Mouse (Mus musculus): ENCODE results near the gene Emilin2. TPM values are rescaled to one million over a fixed set of nuclear protein-coding genes. Genes with fewer than 3 reads are reported as not detected.
"Not testable (repeated sequence)": the region's sequence is repeated elsewhere in the genome, so short reads cannot be mapped to it uniquely, and the experiment has no call there.

Gene Emilin2
- total RNA-seq (2017), result 184 to 329 TPM (median 319 TPM) in 3 replicates

- 0 out of 2 replicates have a peak, but pooled peaks have one; percentile 2 for ATAC-seq (replicated peaks; ENCODE audit: insufficient number of reproducible peaks, low FRiP score, low TSS enrichment, poor library complexity, severe bottlenecking)
These were observed at the start of gene Emilin2 for GRCm38 (mm10) chr17:71311340-71312171. TSS of gene Emilin2 (minus strand) at chr17:71311978.

DNA sequence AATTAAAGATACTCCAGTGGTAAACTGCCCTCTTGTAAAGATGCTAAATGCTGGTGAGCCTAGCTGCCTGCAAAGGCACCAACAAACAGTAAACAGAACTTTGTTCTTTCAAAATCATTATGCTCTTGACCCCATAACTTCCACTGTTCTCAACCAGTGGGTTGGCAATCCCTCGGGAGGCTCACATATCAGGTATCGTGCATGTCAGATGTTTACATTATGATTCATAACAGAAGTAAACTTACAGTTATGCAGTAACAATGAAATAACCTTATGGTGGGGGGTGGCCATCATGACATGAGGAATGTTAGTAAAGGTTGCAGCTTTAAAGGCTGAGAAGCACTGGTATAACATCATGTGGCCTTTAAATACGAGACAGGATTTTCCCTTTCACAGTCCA, 43.7 kb upstream of the Emilin2 start:
- ATAC-seq (replicated peaks; ENCODE audit: insufficient number of reproducible peaks, low FRiP score, low TSS enrichment, poor library complexity, severe bottlenecking), result no peak

GRCm38 (mm10) chr17:71354205-71354604, 42.4 kb upstream of the Emilin2 start:
- no peak for ATAC-seq (replicated peaks; ENCODE audit: insufficient number of reproducible peaks, low FRiP score, low TSS enrichment, poor library complexity, severe bottlenecking)

- ATAC-seq (replicated peaks; ENCODE audit: insufficient number of reproducible peaks, low FRiP score, low TSS enrichment, poor library complexity, severe bottlenecking), result no peak
These were observed 36.4 kb upstream of the Emilin2 start for GRCm38 (mm10) chr17:71348188-71348587.

DNA sequence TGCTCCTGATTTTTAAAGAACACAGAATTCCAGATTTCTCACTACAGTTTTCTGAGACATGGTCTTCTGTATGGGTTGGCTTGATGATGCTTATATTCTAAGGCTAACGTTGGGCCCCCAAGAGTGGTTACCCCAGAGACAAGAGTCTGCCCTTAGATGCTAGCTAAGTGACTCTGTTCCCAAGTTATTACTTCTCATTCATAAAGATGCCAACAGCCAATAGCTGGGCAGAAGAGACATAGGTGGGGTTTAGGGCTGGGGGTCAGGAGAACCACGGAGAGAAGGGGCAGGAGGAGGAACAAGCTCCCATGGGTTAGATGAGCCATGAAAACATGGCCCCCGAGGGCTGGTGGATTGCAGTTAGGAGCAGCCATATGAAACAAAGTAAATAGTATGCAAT, 30.2 kb upstream of the Emilin2 start:
- no peak for ATAC-seq (replicated peaks; ENCODE audit: insufficient number of reproducible peaks, low FRiP score, low TSS enrichment, poor library complexity, severe bottlenecking)

GRCm38 (mm10) chr17:71338627-71339026, 26.8 kb upstream of the Emilin2 start:
- ATAC-seq (replicated peaks; ENCODE audit: insufficient number of reproducible peaks, low FRiP score, low TSS enrichment, poor library complexity, severe bottlenecking), result no peak

DNA sequence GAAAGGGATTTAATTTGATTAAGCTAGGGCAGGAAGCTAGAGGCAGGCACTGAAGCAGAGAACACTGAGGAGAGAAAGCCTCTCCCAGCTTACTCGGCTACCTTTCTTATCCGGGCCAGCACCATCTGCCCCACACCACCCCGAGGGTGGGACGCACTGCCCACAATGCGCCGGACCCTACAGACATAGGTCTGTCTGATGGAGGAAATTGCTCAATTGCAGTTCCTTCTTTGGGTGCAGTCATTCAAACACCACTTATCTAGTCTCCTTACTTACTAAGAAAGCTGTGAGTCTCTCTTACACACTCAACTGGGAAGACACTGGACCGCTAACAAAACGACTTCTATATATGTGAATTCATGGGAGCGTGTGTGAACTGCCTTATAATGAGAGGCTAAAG, 25.8 kb upstream of the Emilin2 start:
- ATAC-seq (replicated peaks; ENCODE audit: insufficient number of reproducible peaks, low FRiP score, low TSS enrichment, poor library complexity, severe bottlenecking), result peak; percentile 57; the same call in 1 of the 2 replicates

DNA sequence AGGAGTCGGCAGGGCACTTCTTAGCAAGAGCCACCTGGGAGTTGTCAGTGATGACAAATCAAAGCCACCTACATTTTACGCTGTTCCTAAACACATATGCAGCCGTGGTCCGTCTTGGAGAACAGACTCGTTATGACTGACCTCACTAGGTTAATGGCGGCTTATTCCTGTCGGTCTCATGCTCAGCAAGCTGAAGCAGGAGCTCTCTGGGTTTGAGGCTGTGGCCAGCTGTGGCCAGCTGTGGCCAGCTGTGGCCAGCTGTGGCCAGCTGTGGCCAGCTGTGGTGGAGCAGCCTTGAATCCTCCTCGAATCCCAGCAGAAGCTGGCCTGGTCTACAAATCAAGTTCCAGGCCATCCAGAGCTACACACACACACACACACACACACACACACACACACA, 24.6 kb upstream of the Emilin2 start:
- no peak for ATAC-seq (replicated peaks; ENCODE audit: insufficient number of reproducible peaks, low FRiP score, low TSS enrichment, poor library complexity, severe bottlenecking)

- ATAC-seq (replicated peaks; ENCODE audit: insufficient number of reproducible peaks, low FRiP score, low TSS enrichment, poor library complexity, severe bottlenecking), result no peak
These were observed 20.5 kb upstream of the Emilin2 start for GRCm38 (mm10) chr17:71332298-71332697.

DNA sequence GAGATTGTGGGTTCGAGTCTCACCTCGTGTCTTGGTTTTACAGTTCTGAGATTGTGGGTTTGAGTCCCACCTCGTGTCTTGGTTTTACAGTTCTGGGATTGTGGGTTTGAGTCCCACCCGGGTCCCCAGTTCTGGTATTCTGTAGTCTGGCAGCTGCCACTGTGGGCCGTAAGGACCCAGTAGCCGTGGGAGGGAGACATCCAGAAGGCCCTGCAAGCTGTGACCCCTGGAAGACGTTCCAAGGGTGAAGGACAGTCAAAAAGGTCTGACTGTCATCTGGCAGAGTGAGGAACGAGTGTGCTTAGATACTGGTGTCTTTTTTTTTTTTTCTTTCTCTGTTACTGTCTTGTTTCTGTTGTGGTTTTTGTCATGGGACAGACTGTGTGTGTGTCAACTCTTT, 9.0 kb upstream of the Emilin2 start:
- not testable (repeated sequence) for ATAC-seq (replicated peaks; ENCODE audit: insufficient number of reproducible peaks, low FRiP score, low TSS enrichment, poor library complexity, severe bottlenecking)

DNA sequence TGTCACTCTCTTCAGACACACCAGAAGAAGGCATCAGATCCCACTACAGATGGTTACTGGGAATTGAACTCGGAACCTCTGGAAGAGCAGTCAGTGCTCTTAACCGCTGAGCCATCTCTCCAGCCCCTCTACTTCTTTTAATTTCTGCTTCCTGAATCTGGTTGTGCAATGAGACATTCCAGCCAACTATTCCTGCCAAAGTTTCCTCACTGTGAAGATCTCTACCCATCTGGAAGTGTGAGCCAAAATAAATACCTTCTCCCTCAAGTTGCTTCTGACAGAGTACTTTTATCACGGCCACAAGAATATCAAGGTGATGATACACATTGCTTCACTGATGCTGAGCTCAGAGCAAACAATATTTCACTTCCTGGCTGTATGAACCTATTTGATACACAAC, 7.6 kb upstream of the Emilin2 start:
- ATAC-seq (replicated peaks; ENCODE audit: insufficient number of reproducible peaks, low FRiP score, low TSS enrichment, poor library complexity, severe bottlenecking), result no peak

GRCm38 (mm10) chr17:71317571-71317970, 5.8 kb upstream of the Emilin2 start:
- no peak for ATAC-seq (replicated peaks; ENCODE audit: insufficient number of reproducible peaks, low FRiP score, low TSS enrichment, poor library complexity, severe bottlenecking)

GRCm38 (mm10) chr17:71314315-71314714, 2.5 kb upstream of the Emilin2 start:
- no peak for ATAC-seq (replicated peaks; ENCODE audit: insufficient number of reproducible peaks, low FRiP score, low TSS enrichment, poor library complexity, severe bottlenecking)

GRCm38 (mm10) chr17:71310486-71311339, 1.1 kb downstream of the Emilin2 start:
- ATAC-seq (replicated peaks; ENCODE audit: insufficient number of reproducible peaks, low FRiP score, low TSS enrichment, poor library complexity, severe bottlenecking), result peak; percentile 78

DNA sequence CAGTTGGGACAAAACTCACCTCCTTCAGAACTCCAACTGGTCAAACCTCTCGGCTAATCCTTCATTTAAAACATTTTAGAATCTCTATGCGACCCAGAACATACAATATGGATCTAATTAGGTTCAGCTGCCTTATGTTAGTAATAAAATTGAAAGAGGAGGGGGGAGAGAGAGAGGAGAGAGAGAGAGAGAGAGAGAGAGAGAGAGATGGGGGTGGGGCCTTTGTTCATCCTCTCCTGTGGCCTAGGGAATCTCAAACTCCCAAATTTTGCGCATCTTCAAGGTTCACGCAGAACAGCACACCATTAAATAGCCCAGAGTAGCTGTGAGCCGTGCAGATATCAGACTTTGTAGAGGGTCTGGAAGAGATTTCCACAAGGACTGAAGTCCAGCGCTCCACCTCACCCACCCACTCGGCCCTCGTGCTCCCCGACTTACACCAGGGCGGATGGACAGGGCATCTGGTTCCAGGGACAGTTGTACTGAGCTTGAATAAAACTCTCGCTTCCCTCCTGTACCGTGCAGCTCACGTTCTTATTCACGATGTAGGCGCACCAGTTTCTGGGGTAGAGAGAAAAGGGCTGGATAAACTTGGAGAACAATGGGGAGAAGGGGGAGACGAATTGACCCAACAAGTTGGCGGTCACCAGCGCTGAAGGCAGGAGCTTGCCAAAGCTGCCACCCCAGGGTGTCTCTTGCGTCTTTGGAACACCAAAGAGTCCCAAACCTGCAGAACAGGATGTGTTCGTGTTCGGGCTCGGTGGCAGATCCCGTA, 1.9 kb downstream of the Emilin2 start:
- 0 out of 2 replicates have a peak, but pooled peaks have one; percentile 9 for ATAC-seq (replicated peaks; ENCODE audit: insufficient number of reproducible peaks, low FRiP score, low TSS enrichment, poor library complexity, severe bottlenecking)

DNA sequence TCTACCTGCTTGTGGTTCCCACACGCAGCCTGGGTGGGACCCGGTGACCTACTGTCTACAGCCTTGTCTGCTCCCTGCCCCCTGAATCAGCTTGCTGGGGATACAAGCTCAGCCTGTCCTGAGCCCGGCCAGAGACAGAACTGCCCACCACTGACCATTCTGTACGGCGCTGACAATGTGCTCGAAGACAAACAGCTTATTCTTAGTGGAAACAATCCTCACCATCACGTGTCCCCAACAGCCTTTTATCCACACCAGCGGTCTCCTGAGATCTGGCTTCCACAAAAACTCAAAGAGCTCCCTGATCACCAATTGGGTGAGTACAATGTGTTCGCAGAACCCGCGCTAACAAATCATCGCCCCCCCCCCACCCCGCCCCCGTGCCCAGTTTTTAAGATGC, 2.6 kb downstream of the Emilin2 start:
- no peak for ATAC-seq (replicated peaks; ENCODE audit: insufficient number of reproducible peaks, low FRiP score, low TSS enrichment, poor library complexity, severe bottlenecking)

DNA sequence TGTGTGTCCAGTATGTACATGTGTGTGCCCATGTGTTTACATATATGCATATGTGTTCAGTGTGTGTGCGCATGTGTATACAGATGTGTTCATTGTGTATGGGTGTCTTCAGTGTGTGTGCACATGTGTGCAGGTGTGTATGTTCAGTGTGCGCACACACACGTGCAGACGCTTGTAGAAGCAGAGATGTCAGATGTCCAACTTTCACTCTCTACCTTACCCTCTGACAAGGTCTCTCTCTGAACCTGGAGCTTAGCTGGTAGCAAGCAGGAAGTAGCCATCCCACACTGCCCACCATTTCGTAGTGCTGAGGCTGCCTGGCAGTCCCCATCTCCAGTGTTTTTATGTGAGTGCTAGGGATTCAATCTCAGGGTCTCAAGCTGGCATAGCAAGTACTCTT, 3.5 kb downstream of the Emilin2 start:
- ATAC-seq (replicated peaks; ENCODE audit: insufficient number of reproducible peaks, low FRiP score, low TSS enrichment, poor library complexity, severe bottlenecking), result no peak

DNA sequence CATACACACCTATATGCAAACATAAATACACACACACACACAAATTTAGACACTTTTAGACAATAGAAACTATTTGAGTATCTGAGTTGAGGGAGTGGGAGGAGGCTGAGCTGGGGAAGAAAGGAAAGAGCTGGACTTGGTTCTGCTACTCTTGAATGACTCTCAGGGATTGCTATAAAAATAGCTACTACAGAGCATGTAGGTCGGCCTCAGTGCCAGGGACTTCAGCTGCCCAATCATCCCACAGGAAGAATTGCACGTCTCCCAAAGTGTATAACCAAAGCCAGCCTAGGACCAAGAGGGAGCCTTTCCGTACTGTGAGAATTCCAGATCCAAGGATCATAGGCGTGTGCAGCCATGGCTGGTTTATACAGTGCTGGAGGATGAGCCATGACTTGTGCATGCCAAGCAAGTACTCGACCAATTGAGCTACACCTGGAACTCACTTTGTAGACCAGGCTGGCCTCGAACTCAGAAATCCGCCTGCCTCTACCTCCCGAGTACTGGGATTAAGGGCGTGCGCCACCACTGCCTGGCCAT, 4.5 kb downstream of the Emilin2 start:
- no peak for ATAC-seq (replicated peaks; ENCODE audit: insufficient number of reproducible peaks, low FRiP score, low TSS enrichment, poor library complexity, severe bottlenecking)

DNA sequence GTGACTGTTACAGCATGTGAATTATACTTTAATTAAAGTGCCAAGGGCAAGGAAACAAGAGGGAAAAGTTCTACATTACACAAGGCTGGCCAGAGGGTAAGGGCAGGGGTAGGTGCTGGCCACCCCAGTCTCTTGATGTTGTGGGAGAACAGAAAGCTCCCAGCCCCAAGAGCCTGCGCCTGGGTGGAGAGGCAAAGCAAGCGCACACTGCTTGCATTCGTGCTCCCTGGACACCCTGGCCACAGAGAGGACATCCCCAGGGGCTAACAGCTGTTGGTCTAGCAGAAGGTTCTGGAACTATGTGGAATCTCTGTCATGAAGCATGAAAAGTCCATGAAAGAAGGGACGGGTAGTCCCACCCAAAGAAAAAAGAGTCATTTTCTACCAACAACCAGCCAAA, 5.1 kb downstream of the Emilin2 start:
- ATAC-seq (replicated peaks; ENCODE audit: insufficient number of reproducible peaks, low FRiP score, low TSS enrichment, poor library complexity, severe bottlenecking), result no peak

Data from monocyte, adult 5-6 weeks (primary cell).